Mouse (Mus musculus) gastrocnemius, adult 18-20 months (tissue): ENCODE results near the gene Fgfr2. TPM values are rescaled to one million over a fixed set of nuclear protein-coding genes. Genes with fewer than 3 reads are reported as not detected.

Experiments
- DNase-seq: peaks from one replicate; pipeline ENCODE4 v3.0.0; 2021; ENCODE audit warnings: low spot score
- total RNA-seq, 2 experiments: library from RNA; stranded (reverse); gene quantifications; 2 replicates each; pipeline ENCODE4 v1.2.3; 2021

Gene Fgfr2
- total RNA-seq, 2 experiments from 2014 or later, result 0.43 to 0.88 TPM

DNA sequence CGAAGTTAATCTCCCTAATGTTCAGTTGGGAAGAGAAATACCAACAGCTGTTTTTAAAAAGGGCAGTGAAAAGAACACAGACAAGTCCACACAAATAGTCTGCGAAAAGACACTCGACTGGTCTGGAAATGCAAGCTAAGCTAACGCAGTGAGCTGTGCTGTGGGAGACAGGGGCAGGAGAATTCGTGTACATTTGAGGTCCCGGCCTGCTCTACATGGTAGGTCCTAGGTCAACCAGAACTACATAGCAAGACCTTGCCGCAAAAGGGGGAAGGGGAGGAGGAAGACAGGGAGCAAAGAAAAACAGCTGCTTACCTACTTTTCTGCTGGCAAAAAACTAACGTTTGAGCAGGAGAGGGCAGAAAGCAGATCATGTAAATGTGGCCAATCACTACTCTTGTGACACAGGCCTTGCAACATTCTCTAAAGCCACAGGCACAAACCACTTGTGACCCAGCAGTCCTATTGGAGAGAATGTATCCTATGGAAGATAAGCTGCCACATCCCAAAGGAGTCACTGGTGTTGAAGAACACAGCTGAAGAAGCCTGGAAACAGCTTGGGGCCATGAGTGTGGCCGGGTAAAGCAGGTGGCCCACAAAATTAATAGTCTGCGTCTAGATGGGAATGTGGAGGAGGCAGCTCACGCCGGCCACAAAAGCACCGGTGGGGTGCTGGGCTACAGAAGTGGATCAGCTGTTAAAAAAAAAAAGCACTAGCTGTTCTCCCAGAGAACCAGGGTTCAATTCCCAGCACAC is 396.9 kb downstream of the Fgfr2 start:
- DNase-seq, result no peak

DNA sequence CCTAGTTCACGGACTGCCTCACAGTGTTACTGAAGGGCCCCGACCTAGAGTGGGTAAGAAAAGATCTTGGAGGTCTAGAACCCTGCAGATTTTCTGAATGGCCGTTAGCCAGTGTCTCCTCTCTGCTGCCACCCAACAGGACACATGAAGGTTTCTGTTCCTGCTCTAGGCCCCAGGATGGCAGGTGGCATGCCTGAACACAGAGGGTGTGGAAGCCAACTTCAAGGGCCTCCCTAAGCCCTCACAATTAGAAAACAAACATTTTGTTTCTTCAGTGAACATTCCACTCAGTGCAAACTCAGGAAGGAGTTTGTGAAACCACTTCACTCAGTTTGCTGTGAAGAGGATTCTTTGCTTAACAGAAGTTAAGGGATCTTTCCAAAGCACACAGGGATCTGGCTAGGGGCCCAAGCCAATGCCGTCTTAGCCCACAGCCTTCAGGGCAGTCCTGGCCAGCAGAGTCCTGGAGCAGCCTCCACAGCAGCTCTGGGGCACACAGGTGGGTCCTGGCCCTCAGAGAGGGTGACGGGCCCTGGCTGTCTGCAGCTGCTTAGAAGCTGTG is 398.6 kb downstream of the Fgfr2 start:
- no peak for DNase-seq

DNA sequence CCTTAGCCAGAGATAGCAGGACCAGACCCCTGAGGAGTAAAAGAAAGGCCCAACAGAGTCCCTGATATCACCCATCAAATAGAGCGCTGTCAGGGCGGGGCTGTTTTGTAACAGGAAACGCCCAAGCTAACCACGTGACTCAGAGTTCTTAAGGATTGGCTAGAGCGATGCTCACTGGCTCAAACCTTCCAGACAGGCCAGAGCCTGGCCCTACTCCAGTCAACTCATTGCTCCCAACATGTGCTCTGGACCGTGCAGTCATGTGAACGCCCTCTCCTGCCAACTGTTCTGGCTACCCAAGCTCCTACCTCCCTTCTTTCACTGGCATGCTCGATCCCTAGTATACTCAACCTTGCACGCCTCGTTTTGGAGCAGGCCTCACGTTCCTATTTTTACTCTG is 399.2 kb downstream of the Fgfr2 start:
- DNase-seq, result peak; percentile 93

DNA sequence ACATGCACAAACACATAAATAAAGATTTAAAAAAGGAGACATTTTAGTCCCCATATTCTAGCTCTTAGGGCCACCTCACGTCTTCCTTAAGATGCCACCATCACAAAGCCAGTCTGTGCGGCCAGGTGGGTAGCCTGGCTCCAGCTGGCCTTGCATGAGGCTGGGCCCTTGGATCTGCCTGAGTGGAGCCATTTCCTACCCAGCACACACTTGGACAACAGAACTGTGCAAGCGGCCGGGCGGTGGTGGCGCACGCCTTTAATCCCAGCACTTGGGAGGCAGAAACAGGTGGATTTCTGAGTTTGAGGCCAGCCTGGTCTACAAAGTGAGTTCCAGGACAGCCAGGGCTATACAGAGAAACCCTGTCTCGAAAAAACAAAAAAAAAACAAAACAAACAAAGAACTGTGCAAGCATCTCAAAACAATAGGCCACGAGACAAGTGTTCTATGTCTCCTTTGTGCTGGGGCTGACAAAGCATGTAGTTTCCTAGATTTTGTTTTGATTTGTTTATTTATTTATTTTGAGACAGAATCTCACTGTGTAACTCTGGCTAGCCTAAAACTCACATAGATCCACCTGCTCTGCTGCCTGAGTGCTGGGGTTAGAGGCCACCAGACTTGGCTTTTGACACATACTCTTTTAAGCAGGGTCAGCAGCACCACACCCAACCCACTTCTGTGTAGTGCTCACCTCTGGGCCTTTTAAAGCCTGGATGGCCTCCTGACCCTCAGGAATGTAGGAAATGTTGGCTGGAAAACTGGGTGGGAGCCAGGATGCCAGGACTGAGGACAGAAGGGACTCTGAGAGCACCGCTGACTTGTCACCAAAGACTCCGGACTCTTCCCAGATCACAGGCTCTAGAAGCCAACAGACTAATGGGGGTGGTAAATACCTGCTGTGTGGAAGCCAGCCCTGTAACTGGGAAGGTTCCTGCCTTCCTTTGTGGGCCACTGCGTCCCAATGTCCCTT is 400.5 kb downstream of the Fgfr2 start:
- DNase-seq, result no peak

DNA sequence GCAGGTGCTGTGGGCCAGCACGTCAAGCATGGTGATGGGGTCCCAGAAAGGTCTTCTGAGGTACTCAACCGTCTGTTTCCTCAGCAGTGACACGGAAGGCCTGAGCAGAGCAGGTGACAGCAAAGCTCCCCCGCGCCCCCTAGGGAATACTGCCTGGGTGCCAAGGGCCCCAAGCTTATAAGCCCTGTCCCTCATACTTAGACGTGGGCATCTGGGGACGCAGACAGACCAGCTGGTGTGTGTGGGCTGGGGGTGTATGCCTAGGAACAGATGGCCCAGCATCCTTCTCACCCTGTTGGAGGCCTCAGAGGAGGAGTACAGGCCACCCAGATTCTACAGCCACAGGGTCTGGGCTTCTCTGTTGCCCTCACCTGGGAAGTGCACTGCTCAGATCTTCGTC is 402.6 kb downstream of the Fgfr2 start:
- no peak for DNase-seq

DNA sequence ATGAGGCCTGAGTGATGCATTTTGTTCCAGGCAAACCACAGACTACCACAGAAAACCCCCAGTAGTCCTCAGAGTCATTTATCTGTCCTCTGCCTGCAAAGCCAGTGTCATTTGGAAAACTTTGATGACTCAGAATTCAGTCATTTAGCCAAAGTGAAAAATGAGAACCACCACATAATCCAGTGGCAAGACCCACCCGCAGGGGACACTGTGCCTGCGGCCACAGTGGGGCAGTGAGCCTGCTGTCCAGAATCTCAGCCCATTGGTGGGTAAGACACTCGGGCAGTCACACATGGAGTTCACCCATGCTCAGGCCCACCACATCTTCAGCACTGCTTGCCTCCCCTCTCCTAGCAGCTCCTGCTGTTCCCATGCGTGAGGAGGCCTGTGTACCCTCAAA is 403.6 kb downstream of the Fgfr2 start:
- DNase-seq, result no peak

DNA sequence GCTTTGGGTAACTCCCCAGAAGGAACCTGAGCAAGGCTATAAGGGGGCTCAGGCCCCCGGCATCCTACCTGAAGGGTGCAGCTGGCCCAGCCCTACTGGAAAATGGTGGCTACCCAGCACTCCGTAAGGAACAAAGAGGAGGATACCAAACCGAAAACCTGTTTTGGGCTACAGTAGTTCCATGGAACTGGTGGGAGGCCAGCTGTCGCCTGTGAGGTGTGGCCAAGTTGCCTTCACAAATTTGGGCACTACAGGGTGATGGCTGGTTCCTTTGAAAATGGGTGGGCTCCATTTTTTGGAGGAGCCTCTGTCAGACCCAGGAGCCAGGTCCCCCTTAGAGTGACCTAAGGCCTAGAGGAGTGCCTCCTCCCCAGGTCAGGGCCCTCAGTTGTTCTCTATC is 407.9 kb downstream of the Fgfr2 start:
- no peak for DNase-seq

DNA sequence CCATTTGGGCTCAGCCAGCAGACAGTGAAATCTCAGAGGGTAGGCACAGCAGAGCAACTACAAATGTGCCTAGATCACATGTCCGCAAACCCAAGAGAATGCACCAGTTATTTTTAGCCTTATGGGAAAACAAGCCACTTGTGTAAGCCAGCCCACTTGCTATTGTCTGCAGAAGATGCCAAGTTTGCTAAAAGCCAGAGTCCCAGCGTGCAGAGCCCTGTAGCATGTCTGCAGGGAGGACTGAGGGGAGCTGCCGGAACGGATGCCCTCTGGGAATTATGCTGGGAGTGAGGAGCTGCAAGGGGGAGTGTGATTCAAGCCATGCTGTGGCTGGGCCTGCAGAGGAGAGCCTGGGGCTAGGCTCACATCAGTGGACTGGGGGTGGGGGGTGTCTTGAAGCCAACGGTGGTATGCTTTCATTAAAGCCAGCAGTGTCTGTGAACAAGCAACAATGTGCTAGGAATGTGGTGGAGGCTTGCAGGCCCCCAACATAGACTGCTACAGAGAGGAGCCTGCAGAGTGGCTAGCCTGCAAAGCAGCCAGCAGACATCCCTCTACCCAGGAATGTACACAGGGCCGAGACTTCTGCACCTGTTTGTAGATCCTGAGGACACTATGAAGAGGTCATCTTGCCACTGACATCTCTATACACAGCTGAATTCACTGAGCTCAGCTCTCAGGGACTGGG is 408.8 kb downstream of the Fgfr2 start:
- DNase-seq, result peak; percentile 56

DNA sequence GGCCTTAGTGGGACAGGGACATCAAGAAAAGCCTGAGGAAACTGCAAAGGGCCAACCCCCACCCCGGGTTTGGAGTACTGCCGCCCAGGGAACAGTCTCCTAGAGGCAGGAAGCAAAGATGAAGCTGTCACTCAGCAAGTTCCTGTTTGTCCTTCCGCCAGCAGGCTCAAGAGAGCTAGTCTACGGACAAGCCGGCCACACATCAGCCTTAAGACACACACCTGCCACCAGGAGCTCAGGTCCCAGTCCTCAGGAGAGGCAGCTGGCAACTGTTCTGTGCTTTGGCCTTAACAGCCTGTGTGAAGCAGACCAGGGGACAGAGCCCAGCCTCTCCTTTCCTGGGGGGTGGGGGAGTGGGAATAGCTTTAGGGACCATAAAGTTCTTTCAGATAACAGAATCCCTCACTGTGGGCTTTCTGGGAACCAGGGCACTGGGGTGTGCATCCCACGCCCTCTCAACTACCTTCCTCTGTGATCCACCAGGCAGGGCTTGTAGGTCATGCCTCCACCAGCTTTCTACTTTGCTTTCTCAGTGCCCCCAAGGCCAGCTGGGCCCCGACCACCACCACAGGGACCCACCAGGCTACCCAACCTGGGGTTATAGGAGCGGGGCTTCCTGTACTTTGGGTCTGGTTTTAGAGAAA is 409.5 kb downstream of the Fgfr2 start:
- no peak for DNase-seq

DNA sequence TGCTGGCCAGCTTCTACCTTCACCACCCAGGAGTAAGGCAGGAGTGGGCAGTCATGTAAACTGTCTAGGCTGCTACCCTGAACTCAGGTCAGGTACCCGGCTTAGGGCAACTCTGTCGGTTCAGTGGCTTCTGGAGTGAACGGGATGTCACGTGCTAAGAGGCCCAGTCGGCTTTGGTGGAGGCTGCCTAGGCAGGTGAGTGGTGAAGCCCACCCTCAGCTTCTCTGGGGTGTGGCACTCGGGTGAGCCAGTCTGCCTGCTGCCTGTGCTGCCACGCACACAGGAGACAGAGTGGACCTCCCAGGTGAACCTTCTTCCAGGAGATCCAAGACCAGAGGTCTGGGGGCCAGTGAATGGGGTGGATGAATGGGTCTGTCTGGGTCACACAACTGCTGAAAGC is 410.2 kb downstream of the Fgfr2 start:
- no peak for DNase-seq

DNA sequence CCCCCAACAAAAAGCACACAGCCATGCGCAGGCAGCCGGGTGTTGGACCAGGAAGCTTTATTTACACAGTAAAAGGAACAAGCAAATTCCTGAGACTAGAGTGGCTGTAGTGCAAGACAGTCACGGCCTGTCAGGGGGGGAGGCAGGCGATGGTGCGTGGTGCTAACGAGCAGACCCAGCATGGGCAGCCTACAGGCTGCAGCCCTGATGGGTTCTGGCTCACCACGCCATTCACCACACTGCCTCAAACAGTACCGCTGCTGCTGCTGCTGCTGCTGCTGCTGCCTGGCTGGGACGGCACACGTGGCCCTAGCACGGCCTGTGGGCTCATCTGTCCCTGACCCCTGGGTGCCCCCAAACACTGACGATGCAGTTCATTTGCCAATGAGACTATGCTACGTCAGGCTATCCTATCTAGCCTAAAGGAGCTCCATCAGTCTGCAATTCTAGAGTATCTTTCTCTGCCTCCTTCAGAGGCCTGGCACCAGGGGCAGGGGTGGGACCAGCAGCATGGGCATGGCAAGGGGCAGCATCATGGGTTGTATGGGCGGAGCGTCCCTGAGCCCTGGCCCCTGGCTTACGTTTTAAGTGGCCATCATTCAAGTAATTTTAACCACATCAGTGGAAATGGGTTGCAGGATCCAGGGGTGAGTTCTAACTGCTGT is 411.0 kb downstream of the Fgfr2 start:
- no peak for DNase-seq

DNA sequence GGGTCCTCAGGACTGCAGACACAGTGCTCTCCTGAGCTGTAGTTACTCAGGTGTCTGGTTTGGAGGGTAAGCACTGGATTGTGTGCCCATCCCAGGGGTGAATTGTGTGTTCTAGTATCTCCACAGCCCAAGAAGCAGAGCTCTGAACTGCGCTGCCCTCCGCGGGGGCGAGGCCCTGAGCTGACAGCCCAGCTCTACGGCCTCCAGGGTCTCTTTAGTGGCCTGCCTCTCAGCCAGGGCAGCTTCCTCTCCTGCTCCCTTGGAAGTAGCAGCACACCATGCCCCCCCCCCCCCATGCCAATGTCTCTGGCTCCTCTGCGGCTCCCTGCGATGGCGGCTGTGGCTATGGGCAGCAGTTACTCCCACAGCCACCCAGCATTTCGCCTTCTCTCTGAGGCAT is 411.6 kb downstream of the Fgfr2 start:
- DNase-seq, result no peak

DNA sequence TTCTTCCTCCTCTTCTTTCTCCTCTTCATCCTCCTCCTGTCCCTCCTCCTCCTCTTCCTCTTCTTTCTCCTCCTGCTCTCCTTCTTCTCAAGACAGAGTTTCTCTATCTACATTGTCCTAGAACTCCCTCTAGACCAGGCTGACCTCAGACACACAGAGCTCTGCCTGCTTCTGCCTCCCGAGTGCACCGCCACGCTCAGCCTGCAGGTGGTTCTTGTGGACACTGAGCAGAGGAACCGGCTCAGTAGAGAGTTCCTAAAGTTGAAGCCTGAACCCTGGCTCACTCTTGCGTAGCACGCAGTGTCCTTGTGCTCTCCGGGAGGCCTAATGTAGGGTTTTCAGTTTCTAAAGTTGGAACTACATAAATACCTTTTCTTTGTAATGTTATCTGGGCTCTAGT is 418.0 kb downstream of the Fgfr2 start:
- no peak for DNase-seq

DNA sequence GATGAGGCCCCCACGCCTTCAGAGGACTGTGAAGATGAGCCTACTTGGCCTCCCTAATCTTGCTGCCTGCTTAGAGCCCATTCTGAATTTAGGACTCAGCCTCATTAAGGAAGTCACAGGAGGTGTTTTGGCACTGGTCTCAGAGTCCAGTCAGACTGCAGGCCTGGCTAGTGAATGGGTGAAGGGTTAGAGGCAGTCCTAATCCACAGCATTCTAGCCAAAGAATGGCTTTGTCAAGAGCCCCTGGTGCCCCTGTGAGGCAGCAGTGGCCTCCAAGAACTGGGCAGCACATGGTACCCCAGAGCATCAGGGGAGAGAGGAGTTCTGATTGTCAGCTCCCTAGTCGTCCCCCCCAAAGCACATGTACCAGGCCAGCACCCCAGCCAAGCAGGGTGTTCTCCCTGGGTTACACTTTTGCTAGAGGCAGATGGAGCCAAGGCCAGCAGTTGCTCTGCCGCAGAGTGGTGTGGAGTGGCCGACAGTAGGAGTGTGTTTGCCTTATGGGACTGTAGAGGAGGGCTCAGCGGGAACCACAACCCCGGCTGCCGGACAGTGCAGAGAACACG is 418.8 kb downstream of the Fgfr2 start:
- DNase-seq, result no peak

DNA sequence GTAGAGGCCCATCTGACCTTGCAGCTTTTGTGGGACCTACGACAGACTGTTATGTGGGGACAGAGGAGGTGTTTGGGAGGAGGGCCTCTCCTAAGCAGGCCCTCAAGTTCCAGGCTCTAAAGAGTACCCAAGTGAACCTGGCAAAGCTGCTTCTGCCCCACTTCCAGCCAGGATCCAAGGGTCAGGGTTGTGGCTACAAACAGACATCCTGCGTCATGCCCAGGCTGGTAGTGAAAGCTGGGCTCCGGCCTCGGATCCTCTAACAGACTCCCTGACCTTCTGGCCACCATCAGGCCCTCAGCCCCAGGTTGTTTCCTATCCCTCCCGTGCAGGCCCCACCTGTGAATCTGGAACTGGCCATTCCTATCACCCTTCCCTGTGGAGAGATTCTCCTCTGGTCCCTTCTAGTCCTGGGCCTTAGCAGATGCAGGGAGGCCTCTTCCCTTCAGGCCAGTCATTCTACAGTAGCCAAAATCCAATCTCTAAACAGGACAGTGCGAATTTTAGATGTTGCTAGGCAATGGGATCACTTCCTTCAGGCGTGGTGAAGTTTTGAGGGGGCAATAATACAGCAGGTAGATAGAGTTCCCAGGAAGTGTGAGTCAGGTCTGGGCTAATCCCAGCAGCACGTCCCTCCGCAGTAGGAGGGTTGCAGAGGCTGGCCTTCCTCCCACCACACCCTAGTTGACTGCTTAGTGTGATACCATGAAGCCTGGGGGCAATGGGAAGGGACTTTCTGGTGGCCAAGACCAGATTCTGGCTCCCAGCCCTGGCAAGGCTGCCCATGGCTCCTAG is 419.4 kb downstream of the Fgfr2 start:
- no peak for DNase-seq

DNA sequence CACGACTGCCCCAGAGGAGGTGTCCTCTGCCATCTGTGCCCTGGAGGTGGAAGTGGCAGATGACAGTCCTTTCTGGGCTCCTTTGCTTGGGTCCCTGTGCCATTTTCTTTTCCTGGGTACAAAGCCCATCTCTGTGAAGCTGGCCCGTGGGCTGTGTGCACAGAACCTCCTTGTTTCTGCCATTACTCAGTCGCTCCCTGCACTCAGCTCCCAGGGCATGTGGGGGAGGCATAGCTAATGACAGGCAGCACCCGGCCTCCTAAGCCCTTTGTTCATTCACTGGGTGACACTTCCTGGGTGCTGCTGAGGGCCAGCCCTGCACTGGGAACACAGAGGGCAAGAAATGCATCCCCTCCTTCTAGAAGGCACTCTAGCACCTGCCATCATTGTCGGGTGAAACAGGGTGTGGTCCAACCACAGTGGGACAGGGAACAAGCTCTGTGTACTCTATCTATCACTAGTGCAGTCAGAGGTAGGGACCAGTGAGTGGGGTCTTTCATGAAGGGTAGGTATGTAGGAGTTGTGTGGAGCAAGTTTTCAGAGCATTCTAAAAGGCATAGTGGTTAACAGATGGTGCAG is 420.6 kb downstream of the Fgfr2 start:
- DNase-seq, result no peak

DNA sequence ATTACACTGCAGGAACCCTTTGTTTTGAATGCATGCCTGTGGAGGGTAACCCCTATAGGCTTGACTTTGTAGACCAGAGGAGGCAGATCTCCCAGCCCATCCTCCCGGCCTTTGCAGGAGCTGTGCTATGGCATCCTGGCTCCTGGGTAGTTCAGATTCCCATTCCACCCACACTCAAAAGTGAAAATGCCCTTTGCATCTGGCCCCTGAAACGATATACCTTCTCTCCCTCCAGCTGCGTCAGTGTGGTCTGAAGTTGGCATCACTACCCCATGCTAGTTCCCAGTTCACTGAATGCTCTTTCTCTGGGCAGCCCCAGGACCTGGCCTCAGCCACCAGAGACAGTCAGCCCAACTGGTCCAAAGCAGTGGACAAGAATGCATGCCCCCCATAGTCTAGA is 421.1 kb downstream of the Fgfr2 start:
- no peak for DNase-seq

DNA sequence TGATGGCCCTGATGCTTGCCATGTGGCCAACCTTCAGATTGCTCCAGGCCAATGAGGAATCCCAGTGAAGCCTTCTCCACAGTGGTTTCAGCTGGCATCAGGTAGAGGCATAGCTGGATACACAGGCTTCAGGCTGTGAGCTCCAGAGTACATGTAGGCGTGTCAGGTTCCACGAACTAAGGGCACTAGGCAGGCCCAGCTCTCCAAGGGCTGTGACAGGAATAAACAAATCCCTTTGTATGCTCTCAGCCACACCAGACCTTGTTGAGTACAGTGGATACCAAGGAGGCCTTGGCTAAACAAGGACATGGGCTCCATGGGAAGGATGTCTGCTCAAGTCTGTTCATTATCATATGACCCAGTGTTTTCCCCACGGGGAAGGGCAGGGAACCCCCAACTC is 421.7 kb downstream of the Fgfr2 start:
- DNase-seq, result no peak

DNA sequence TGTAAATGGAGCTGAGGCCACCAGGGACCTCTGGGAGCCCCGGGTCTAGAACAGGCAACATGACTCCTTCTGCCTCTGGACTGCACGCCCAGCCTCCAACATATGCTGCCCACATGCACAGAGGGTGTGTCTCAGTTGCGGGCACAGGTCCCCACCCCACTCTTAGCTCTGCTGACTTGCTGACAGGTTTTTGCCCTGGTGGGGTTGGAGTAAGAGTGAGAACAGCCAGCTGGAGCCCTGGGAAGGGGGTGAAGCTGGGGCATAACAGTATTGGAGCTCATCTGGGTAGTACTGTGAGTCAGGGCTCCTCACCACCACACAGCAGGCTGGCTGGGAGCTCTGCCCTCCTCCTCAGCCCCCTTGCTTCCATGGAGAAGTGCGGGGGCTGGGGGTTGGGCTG is 423.0 kb downstream of the Fgfr2 start:
- no peak for DNase-seq
